Mouse (Mus musculus): ENCODE results near the gene Nfat5. TPM values are rescaled to one million over a fixed set of nuclear protein-coding genes. Genes with fewer than 3 reads are reported as not detected.

Gene Nfat5
- 4.5 and 6.7 TPM in 2 replicates for polyA plus RNA-seq (2015; fragmentation: Nextera tagmentation; extraction: Ambion mirVana)

DNA sequence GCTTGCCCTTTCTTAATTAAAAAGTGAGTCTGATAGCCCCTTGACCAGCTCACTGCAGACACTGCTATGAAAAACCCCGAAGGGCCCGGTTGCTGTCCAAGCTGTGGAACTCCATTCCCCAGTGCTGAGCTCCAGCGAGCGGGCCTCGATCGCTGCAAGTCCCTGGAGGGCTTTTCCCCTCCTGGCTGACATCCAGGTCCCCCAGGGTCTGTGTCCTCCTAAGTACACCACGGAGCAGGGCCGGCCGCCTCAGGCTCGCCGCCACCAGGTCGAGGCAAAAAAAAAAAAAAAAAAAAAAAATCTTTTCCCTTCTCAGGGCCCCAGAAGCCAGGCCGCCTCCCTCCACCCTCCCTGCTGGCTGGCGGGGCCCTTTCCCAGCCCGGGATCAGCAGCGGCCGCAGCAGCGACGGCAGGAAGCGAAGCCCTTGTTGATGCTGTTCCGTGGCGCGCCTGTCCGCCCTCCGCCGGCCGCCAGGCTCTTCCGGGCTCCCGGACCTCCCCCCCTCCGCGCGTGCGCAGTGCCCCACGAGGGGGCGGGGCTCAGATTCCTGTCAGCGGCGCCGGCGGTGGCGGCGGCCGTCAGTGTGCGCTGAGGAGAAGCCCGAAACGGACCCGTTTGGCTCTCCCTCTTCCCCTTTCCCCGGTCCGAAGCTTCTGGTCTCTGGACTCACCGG, at the start of gene Nfat5:
TSS of gene Nfat5 (plus strand) at position 543 of the 674 bp plus-strand sequence.

GRCm38 (mm10) chr8:107403038-107403781, 109.9 kb downstream of the Nfat5 start, which contains the start of gene Nqo1:
Gene Nqo1 (minus strand): TSS chr8:107403206.

GRCm38 (mm10) chr8:107424597-107425229, 131.4 kb downstream of the Nfat5 start, which contains the start of gene Nob1:
Gene Nob1 (minus strand): TSS chr8:107425051.

Other genes with a start within 250 kb of the Nfat5 start
- 37.3 and 40.0 TPM in 2 replicates for gene Pdf, start 244.9 kb upstream of the Nfat5 start, polyA plus RNA-seq (2015; fragmentation: Nextera tagmentation; extraction: Ambion mirVana)
- gene Cog8, start 236.8 kb upstream of the Nfat5 start, polyA plus RNA-seq (2015; fragmentation: Nextera tagmentation; extraction: Ambion mirVana) = 22.5 and 23.6 TPM in 2 replicates
- 37.8 and 42.2 TPM in 2 replicates for gene Nip7, start 236.6 kb upstream of the Nfat5 start, polyA plus RNA-seq (2015; fragmentation: Nextera tagmentation; extraction: Ambion mirVana)
- gene Tmed6, start 227.8 kb upstream of the Nfat5 start, polyA plus RNA-seq (2015; fragmentation: Nextera tagmentation; extraction: Ambion mirVana) = not detected in 2 replicates
- gene Terf2, start 196.9 kb upstream of the Nfat5 start, polyA plus RNA-seq (2015; fragmentation: Nextera tagmentation; extraction: Ambion mirVana) = 9.6 and 10.5 TPM in 2 replicates
- 34.5 and 43.3 TPM in 2 replicates for gene Cyb5b, start 142.8 kb upstream of the Nfat5 start, polyA plus RNA-seq (2015; fragmentation: Nextera tagmentation; extraction: Ambion mirVana)
- gene Nqo1, start 109.7 kb downstream of the Nfat5 start, polyA plus RNA-seq (2015; fragmentation: Nextera tagmentation; extraction: Ambion mirVana) = 3.9 and 4.4 TPM in 2 replicates
- 31.9 and 33.8 TPM in 2 replicates for gene Nob1, start 131.6 kb downstream of the Nfat5 start, polyA plus RNA-seq (2015; fragmentation: Nextera tagmentation; extraction: Ambion mirVana)
- gene Wwp2, start 142.9 kb downstream of the Nfat5 start, polyA plus RNA-seq (2015; fragmentation: Nextera tagmentation; extraction: Ambion mirVana) = 14.1 and 17.0 TPM in 2 replicates

Data from skeletal muscle tissue, postnatal 0 days (tissue).